Mouse (Mus musculus): ENCODE measurements around the gene L3mbtl3. TPM values are rescaled to one million over a fixed set of nuclear protein-coding genes. Genes with fewer than 3 reads are reported as not detected.

Gene L3mbtl3
- polyA plus RNA-seq, 1 experiment from 2014 or later = 24.9 TPM

DNA sequence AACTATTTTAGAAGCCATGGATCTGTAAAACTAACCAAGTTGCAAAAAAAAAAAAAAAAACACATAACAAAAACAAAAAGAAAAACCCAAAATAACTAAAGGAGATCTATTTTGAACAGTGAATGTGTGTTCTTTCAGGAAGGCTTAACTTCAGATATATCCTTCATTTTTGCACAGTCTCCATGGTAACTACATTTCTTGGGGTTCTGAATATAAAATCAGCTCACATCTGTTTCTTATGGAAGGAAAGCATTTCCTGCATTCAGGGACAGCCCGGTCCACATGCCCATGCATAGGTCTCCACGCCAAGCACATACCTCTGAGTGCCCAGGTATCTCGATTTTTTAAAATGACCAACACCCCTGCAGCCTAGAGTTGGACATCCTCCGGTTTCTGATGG is 73.4 kb downstream of the L3mbtl3 start:
- Histone ChIP-seq H3K36me3 (replicated peaks; ENCODE audit: control insufficient read depth, insufficient read depth, low read depth, low read length) (no peaks in the 10 kb centered on the region; the same call in 1 of the 2 replicates), H3K4me1 (ENCODE audit: control insufficient read depth, insufficient read depth, low read length) (no peaks in the 10 kb centered on the region), H3K9ac (replicated peaks; ENCODE audit: low read length) (no peak overlapping the region), H3K4me2 (ENCODE audit: low read depth, low read length) (no peak overlapping the region), H3K27me3 (ENCODE audit: control insufficient read depth, insufficient read depth, low read length) (no peaks in the 10 kb centered on the region), H3K27ac (replicated peaks; ENCODE audit: low read depth, low read length) (no peak overlapping the region), H3K9me3 (replicated peaks; ENCODE audit: control insufficient read depth, low read length) (no peaks in the 10 kb centered on the region), H3K4me3 (ENCODE audit: low read depth, low read length) (no peak overlapping the region)
- 85% methylated on average over 4 of the region's 4 CpGs for WGBS
- no peak for ATAC-seq (replicated peaks; ENCODE audit: insufficient number of reproducible peaks, low FRiP score, low TSS enrichment, low read depth)
- DNase-seq (ENCODE audit: low spot score) = no peak

DNA sequence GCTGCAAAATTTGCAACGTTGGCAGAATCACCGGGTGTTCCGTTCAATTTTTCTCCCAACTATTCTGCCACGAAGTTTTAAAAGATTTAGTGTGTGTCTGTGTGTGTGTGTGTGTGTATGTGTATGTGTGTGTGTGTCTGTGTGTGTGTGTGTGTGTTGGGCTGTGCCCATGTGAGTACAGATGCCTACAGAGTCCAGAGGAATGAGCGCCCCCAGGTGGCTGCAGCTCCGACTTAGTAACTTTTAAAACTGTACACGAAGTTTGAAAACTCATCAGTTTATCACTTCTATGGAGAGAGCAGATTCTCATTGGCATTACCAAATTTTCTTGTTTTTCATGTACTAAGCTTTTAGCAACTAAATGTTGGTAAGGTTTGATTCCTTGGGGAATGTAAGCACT is 78.1 kb downstream of the L3mbtl3 start:
- no peak overlapping the region for H3K4me2 ChIP-seq (ENCODE audit: low read depth, low read length)
- H3K9ac ChIP-seq (replicated peaks; ENCODE audit: low read length) = no peak overlapping the region
- no peak overlapping the region for H3K27ac ChIP-seq (replicated peaks; ENCODE audit: low read depth, low read length)
- H3K36me3 ChIP-seq (replicated peaks; ENCODE audit: control insufficient read depth, insufficient read depth, low read depth, low read length) = no peaks in the 10 kb centered on the region; the same call in 1 of the 2 replicates
- 89% methylated on average over 7 of the region's 7 CpGs for WGBS
- no peaks in the 10 kb centered on the region for H3K4me1 ChIP-seq (ENCODE audit: control insufficient read depth, insufficient read depth, low read length)
- DNase-seq (ENCODE audit: low spot score) = no peak
- H3K9me3 ChIP-seq (replicated peaks; ENCODE audit: control insufficient read depth, low read length) = no peaks in the 10 kb centered on the region
- no peaks in the 10 kb centered on the region for H3K27me3 ChIP-seq (ENCODE audit: control insufficient read depth, insufficient read depth, low read length)
- ATAC-seq (replicated peaks; ENCODE audit: insufficient number of reproducible peaks, low FRiP score, low TSS enrichment, low read depth) = no peak
- H3K4me3 ChIP-seq (ENCODE audit: low read depth, low read length) = no peak overlapping the region

- Histone ChIP-seq H3K27me3 (ENCODE audit: control insufficient read depth, insufficient read depth, low read length) (no peaks in the 10 kb centered on the region), H3K4me3 (ENCODE audit: low read depth, low read length) (no peak overlapping the region), H3K9me3 (replicated peaks; ENCODE audit: control insufficient read depth, low read length) (no peaks in the 10 kb centered on the region), H3K9ac (replicated peaks; ENCODE audit: low read length) (no peak overlapping the region), H3K36me3 (replicated peaks; ENCODE audit: control insufficient read depth, insufficient read depth, low read depth, low read length) (no peaks in the 10 kb centered on the region; the same call in 1 of the 2 replicates), H3K4me2 (ENCODE audit: low read depth, low read length) (no peak overlapping the region), H3K4me1 (ENCODE audit: control insufficient read depth, insufficient read depth, low read length) (no peaks in the 10 kb centered on the region), H3K27ac (replicated peaks; ENCODE audit: low read depth, low read length) (no peak overlapping the region)
- 84% methylated on average over 3 of the region's 3 CpGs for WGBS
- DNase-seq (ENCODE audit: low spot score) (no peak), ATAC-seq (replicated peaks; ENCODE audit: insufficient number of reproducible peaks, low FRiP score, low TSS enrichment, low read depth) (no peak)
Observed at GRCm38 (mm10) chr10:26297200-26297599, 78.6 kb downstream of the L3mbtl3 start.

GRCm38 (mm10) chr10:26287136-26287535 is 88.6 kb downstream of the L3mbtl3 start:
- H3K4me1 ChIP-seq (ENCODE audit: control insufficient read depth, insufficient read depth, low read length) = no peaks in the 10 kb centered on the region
- H3K27ac ChIP-seq (replicated peaks; ENCODE audit: low read depth, low read length) = no peak overlapping the region
- H3K4me2 ChIP-seq (ENCODE audit: low read depth, low read length) = no peak overlapping the region
- DNase-seq (ENCODE audit: low spot score) (no peak), ATAC-seq (replicated peaks; ENCODE audit: insufficient number of reproducible peaks, low FRiP score, low TSS enrichment, low read depth) (no peak)
- no peaks in the 10 kb centered on the region for H3K27me3 ChIP-seq (ENCODE audit: control insufficient read depth, insufficient read depth, low read length)
- no peak overlapping the region for H3K4me3 ChIP-seq (ENCODE audit: low read depth, low read length)
- no peaks in the 10 kb centered on the region for H3K36me3 ChIP-seq (replicated peaks; ENCODE audit: control insufficient read depth, insufficient read depth, low read depth, low read length)
- H3K9me3 ChIP-seq (replicated peaks; ENCODE audit: control insufficient read depth, low read length) = no peaks in the 10 kb centered on the region
- 88% methylated on average over 7 of the region's 7 CpGs for WGBS
- no peak overlapping the region for H3K9ac ChIP-seq (replicated peaks; ENCODE audit: low read length)

DNA sequence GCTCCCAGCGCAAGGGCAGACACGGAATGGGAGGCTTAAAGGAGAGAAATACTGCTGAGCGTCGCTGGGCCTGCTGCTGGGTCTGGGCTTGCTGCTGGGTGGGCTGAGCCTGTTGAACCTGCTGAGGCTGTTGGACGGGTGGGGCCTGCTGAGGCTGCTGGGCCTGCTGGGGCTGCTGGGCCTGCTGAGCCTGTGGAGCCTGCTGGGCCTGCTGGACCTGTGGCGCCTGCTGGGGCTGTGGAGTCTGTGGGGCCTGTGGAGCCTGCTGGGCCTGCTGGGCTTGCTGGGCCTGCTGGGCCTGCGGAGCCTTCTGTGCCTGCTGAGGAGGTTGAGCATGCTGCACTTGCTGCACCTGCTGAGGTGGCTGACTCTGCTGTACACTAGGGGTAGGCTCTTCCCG is 95.8 kb downstream of the L3mbtl3 start:
- H3K4me3 ChIP-seq (ENCODE audit: low read depth, low read length) = no peak overlapping the region
- H3K36me3 ChIP-seq (replicated peaks; ENCODE audit: control insufficient read depth, insufficient read depth, low read depth, low read length) = no peaks in the 10 kb centered on the region; the same call in 1 of the 2 replicates
- WGBS = 51% methylated on average over 8 of the region's 8 CpGs
- no peak overlapping the region for H3K9ac ChIP-seq (replicated peaks; ENCODE audit: low read length)
- H3K4me2 ChIP-seq (ENCODE audit: low read depth, low read length) = no peak overlapping the region
- H3K9me3 ChIP-seq (replicated peaks; ENCODE audit: control insufficient read depth, low read length) = no peaks in the 10 kb centered on the region
- no peaks in the 10 kb centered on the region for H3K4me1 ChIP-seq (ENCODE audit: control insufficient read depth, insufficient read depth, low read length)
- ATAC-seq (replicated peaks; ENCODE audit: insufficient number of reproducible peaks, low FRiP score, low TSS enrichment, low read depth) (peak; percentile 65; the same call in 1 of the 2 replicates), DNase-seq (ENCODE audit: low spot score) (no peak)
- no peak overlapping the region for H3K27ac ChIP-seq (replicated peaks; ENCODE audit: low read depth, low read length)
- no peaks in the 10 kb centered on the region for H3K27me3 ChIP-seq (ENCODE audit: control insufficient read depth, insufficient read depth, low read length)

DNA sequence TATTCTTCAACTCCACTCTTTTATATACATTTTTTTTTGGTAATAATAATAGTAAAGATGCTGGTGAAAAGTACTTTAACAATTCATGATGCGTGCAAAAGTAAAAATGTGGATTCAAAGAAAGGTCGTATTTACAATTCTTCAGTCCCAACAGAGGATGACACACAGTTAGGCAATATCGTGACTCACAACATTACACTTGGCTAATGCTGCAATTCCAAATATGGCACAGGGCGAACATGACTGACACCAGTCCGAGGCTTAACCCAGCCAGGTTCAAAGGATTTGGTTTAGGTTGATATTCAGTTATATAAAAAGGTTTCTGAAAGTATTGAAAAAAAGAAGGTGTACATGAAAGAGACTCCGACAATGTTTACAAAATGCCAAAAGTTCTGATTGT is 100.4 kb downstream of the L3mbtl3 start:
- H3K36me3 ChIP-seq (replicated peaks; ENCODE audit: control insufficient read depth, insufficient read depth, low read depth, low read length) = no peaks in the 10 kb centered on the region; the same call in 1 of the 2 replicates
- no peaks in the 10 kb centered on the region for H3K4me1 ChIP-seq (ENCODE audit: control insufficient read depth, insufficient read depth, low read length)
- H3K4me3 ChIP-seq (ENCODE audit: low read depth, low read length) = no peak overlapping the region
- ATAC-seq (replicated peaks; ENCODE audit: insufficient number of reproducible peaks, low FRiP score, low TSS enrichment, low read depth) (no peak), DNase-seq (ENCODE audit: low spot score) (no peak)
- no peaks in the 10 kb centered on the region for H3K9me3 ChIP-seq (replicated peaks; ENCODE audit: control insufficient read depth, low read length)
- WGBS = 94% methylated on average over 6 of the region's 6 CpGs
- H3K4me2 ChIP-seq (ENCODE audit: low read depth, low read length) = no peak overlapping the region
- no peak overlapping the region for H3K27ac ChIP-seq (replicated peaks; ENCODE audit: low read depth, low read length)
- H3K9ac ChIP-seq (replicated peaks; ENCODE audit: low read length) = no peak overlapping the region
- no peaks in the 10 kb centered on the region for H3K27me3 ChIP-seq (ENCODE audit: control insufficient read depth, insufficient read depth, low read length)

GRCm38 (mm10) chr10:26263744-26264459 is 111.9 kb downstream of the L3mbtl3 start:
- Histone ChIP-seq H3K36me3 (replicated peaks; ENCODE audit: control insufficient read depth, insufficient read depth, low read depth, low read length) (no peaks in the 10 kb centered on the region), H3K4me2 (ENCODE audit: low read depth, low read length) (no peak overlapping the region), H3K9ac (replicated peaks; ENCODE audit: low read length) (no peak overlapping the region), H3K27me3 (ENCODE audit: control insufficient read depth, insufficient read depth, low read length) (no peaks in the 10 kb centered on the region), H3K4me1 (ENCODE audit: control insufficient read depth, insufficient read depth, low read length) (no peaks in the 10 kb centered on the region), H3K4me3 (ENCODE audit: low read depth, low read length) (no peak overlapping the region), H3K9me3 (replicated peaks; ENCODE audit: control insufficient read depth, low read length) (no peaks in the 10 kb centered on the region), H3K27ac (replicated peaks; ENCODE audit: low read depth, low read length) (no peak overlapping the region)
- ATAC-seq (replicated peaks; ENCODE audit: insufficient number of reproducible peaks, low FRiP score, low TSS enrichment, low read depth) (no peak), DNase-seq (ENCODE audit: low spot score) (no peak)
- 75% methylated on average over 3 of the region's 3 CpGs for WGBS

DNA sequence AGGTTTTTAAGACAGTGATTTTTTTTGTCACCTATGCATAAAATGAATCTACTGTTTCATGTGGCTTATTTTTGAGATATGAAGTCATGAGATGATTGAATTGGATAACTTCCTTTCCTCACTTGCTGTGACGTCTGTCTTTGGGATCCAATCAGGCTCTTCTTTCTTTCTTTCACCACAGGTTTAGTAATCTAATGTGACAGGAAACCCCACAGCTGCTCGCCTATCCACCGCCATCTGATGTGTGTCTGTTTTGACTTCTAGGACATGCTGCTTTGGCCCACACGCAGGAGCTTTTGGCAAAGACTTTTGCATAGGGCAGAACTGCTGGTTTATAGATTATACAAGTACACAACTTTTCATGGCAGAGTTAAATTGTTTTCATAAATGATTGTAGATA is 115.9 kb downstream of the L3mbtl3 start:
- H3K27me3 ChIP-seq (ENCODE audit: control insufficient read depth, insufficient read depth, low read length) = no peaks in the 10 kb centered on the region
- no peaks in the 10 kb centered on the region for H3K4me1 ChIP-seq (ENCODE audit: control insufficient read depth, insufficient read depth, low read length)
- ATAC-seq (replicated peaks; ENCODE audit: insufficient number of reproducible peaks, low FRiP score, low TSS enrichment, low read depth) (no peak), DNase-seq (ENCODE audit: low spot score) (no peak)
- 47% methylated on average over 4 of the region's 4 CpGs for WGBS
- H3K36me3 ChIP-seq (replicated peaks; ENCODE audit: control insufficient read depth, insufficient read depth, low read depth, low read length) = no peaks in the 10 kb centered on the region
- no peak overlapping the region for H3K4me2 ChIP-seq (ENCODE audit: low read depth, low read length)
- H3K9ac ChIP-seq (replicated peaks; ENCODE audit: low read length) = no peak overlapping the region
- H3K4me3 ChIP-seq (ENCODE audit: low read depth, low read length) = no peak overlapping the region
- no peaks in the 10 kb centered on the region for H3K9me3 ChIP-seq (replicated peaks; ENCODE audit: control insufficient read depth, low read length)
- H3K27ac ChIP-seq (replicated peaks; ENCODE audit: low read depth, low read length) = no peak overlapping the region
